Mouse (Mus musculus) small intestine, adult 2 months (tissue): Measurements from ENCODE around the gene Akr1c19.

Experiments used
- CTCF ChIP-seq: fragments of 200-500 bp; IDR thresholded peaks from 2 replicates; pipeline ENCODE4 v1.5.1; 2012; ENCODE audit warnings: low read depth, mild to moderate bottlenecking, control low read depth, inconsistent platforms, low read length, moderate library complexity, mixed read lengths; ENCODE audit not compliant: insufficient replicate concordance, insufficient read length; ENCODE audit errors: extremely low read depth
- POLR2A ChIP-seq: fragments of 200-500 bp; IDR thresholded peaks from 2 replicates; pipeline ENCODE4 v1.6.1; 2012; ENCODE audit warnings: low read depth, mild to moderate bottlenecking, control low read depth, inconsistent platforms, low read length, moderate library complexity

DNA sequence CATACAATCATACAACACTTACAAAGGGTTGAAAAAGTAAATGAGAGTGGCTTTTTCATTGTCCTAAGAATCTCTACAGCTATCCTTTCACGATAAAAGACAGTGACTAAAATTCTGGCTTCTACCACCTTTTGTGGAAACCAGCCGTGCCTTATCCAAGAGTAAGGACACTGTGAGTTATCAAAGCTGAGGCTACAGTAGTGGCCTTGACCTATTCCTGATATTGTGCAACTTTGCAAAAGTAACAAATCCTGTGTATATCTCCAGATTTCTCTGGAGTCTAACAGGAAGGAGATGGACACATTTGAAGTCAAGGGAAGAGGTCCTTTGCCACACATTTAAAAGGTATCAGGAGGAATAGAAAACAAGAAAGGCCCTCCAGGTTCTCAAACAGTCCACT, 49.0 kb downstream of the Akr1c19 start:
- TF ChIP-seq POLR2A (no peak), CTCF (no peak)
